Mouse (Mus musculus) liver, embryonic 16.5 days (tissue): ENCODE results near the gene Myrf. TPM values are rescaled to one million over a fixed set of nuclear protein-coding genes. Genes with fewer than 3 reads are reported as not detected.

ENCODE experiments used
- ATAC-seq: fragments of 200-750 bp; cut with Nextera tagmentation; 2 replicates; pipeline ENCODE4 v1.8.0; 2017; ENCODE audit warnings: low read depth, mild to moderate bottlenecking, moderate number of reproducible peaks, moderate library complexity
- H3K27ac ChIP-seq: fragments of 300-500 bp; sonication (generic); 2 replicates; pipeline ENCODE4 v1.5.1; 2014; ENCODE audit warnings: mild to moderate bottlenecking, low read length
- H3K27me3 ChIP-seq: fragments of 300-500 bp; sonication (generic); 2 replicates; pipeline ENCODE4 v1.6.1; 2014; ENCODE audit warnings: low read depth, low read length, mixed read lengths; ENCODE audit not compliant: control insufficient read depth, insufficient read depth
- H3K36me3 ChIP-seq: fragments of 300-500 bp; sonication (generic); 2 replicates; pipeline ENCODE4 v1.6.1; 2014; ENCODE audit warnings: mild to moderate bottlenecking; ENCODE audit not compliant: control insufficient read depth, insufficient read depth
- H3K4me1 ChIP-seq: fragments of 300-500 bp; sonication (generic); 2 replicates; pipeline ENCODE4 v1.6.1; 2014; ENCODE audit warnings: low read depth, low read length, mixed read lengths; ENCODE audit not compliant: control insufficient read depth
- H3K4me2 ChIP-seq: fragments of 300-500 bp; sonication (generic); 2 replicates; pipeline ENCODE4 v1.6.1; 2014; ENCODE audit warnings: low read depth, low read length, mixed read lengths
- H3K4me3 ChIP-seq: fragments of 300-500 bp; sonication (generic); 2 replicates; pipeline ENCODE4 v1.5.1; 2014; ENCODE audit warnings: low read depth, mild to moderate bottlenecking, low read length
- H3K9ac ChIP-seq: fragments of 300-500 bp; sonication (generic); 2 replicates; pipeline ENCODE4 v1.6.1; 2014; ENCODE audit warnings: low read depth, low read length
- H3K9me3 ChIP-seq: fragments of 300-500 bp; sonication (generic); replicated peaks from 2 replicates; pipeline ENCODE4 v1.6.1; 2016; ENCODE audit warnings: low read length; ENCODE audit not compliant: control insufficient read depth
- WGBS: fragments of 180-500 bp; shearing (Covaris S2); extraction: QIAGEN DNeasy Blood & Tissue Kit; methylation state at CpG from one replicate; pipeline ENCODE4 v1.1.7; 2014; ENCODE audit not compliant: insufficient replicate concordance; 5-methylcytosine and 5-hydroxymethylcytosine counted together
- polyA plus RNA-seq: library from polyadenylated mRNA; unstranded; fragments of >200 nt; fragmentation: Nextera tagmentation; extraction: Ambion mirVana; gene quantifications from 2 replicates; pipeline ENCODE4 v1.2.1, GENCODE M21; 2015

The Myrf gene
- polyA plus RNA-seq, 1 experiment from 2014 or later, result 3.9 TPM

DNA sequence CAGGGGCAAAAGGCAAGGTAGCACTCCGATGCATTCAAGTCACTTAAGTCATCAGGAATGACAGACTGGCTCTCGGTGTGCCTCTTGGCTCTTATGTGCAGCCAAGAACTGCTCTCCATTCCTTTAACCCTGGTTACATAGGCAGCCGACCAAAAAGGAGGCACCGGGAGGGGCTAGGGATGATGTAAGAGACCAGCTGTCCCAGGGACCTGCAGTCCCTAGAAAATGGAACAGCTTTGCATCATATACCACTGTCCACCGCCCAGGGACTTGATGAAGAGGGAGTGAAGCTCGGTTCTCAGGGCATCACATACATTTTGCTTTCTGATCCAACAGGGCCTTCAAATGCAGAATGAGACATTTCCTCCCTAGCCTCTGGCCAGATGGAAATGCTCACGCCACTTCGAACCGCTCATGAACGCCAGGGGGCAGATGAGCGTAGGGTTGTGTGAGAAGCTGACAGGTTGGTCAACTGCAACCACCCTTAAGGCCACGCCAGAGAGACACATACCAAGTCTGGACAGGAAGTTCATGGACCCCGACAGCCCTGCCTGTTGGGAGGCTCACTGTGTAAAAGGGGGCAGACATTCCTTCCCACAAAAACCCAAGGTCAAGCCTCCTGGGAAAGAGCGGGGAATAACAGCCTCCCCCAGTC, 25.8 kb upstream of the Myrf start:
- Histone ChIP-seq H3K9ac (no peak overlapping the region), H3K27ac (no peak overlapping the region), H3K27me3 (no peaks in the 10 kb centered on the region), H3K4me1 (peaks cover 4% of the 10 kb centered on the region; the same call in 1 of the 2 replicates), H3K9me3 (no peaks in the 10 kb centered on the region), H3K4me2 (no peak overlapping the region), H3K4me3 (no peak overlapping the region), H3K36me3 (no peaks in the 10 kb centered on the region)
- WGBS, result 24% methylated on average over 14 of the region's 14 CpGs
- no peak for ATAC-seq

- H3K36me3 ChIP-seq, result no peaks in the 10 kb centered on the region
- 63% methylated on average over 7 of the region's 7 CpGs for WGBS
These were observed 20.8 kb upstream of the Myrf start for GRCm38 (mm10) chr19:10261369-10261768.

DNA sequence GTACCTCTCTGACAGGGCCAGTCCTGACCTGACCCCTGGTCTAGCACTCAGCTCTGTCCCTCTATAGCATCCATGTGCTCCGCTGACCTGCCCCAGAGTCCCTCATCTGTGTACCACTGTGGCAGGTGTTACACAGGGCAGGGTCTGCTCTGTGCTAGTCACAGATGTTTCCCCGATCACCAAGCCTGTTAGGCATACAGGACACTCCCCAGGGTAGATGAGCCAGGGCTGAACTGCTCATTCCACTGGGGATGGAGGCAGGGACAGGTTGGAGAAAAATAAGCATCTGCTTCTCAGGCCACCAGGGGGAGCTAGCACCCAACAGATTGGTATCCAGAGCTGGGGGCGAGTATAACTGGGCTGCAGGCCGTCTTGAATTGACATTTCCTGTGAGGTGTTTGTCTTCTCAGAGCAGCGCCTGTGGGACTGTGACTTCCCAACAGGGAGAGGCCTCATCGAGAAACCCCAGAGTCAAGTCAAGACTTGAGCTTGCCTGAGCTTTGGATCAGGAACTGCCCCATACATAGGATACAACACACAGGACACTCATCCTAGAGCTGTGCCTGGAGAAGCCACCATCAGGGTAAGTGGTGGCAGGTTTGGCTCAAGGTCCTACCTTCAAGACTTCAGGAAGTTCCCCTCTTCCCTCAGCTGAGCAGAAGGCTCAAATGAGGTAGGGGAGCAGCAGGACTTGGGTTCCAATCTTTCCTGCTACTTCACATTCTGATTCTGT, 17.9 kb upstream of the Myrf start:
- Histone ChIP-seq H3K4me2 (no peak overlapping the region), H3K4me1 (no peaks in the 10 kb centered on the region), H3K27ac (no peak overlapping the region), H3K9ac (no peak overlapping the region), H3K9me3 (no peaks in the 10 kb centered on the region), H3K4me3 (no peak overlapping the region), H3K27me3 (no peaks in the 10 kb centered on the region), H3K36me3 (no peaks in the 10 kb centered on the region)
- peak; percentile 35 for ATAC-seq
- WGBS, result 14% methylated on average over 6 of the region's 6 CpGs

More at GRCm38 (mm10) chr19:10261369-10261768, 20.8 kb upstream of the Myrf start:
- H3K4me3 ChIP-seq, result no peak overlapping the region
- no peak overlapping the region for H3K9ac ChIP-seq
- ATAC-seq, result no peak
- no peak overlapping the region for H3K4me2 ChIP-seq
- H3K27ac ChIP-seq, result no peak overlapping the region
- H3K9me3 ChIP-seq, result no peaks in the 10 kb centered on the region
- H3K27me3 ChIP-seq, result no peaks in the 10 kb centered on the region
- no peaks in the 10 kb centered on the region for H3K4me1 ChIP-seq

DNA sequence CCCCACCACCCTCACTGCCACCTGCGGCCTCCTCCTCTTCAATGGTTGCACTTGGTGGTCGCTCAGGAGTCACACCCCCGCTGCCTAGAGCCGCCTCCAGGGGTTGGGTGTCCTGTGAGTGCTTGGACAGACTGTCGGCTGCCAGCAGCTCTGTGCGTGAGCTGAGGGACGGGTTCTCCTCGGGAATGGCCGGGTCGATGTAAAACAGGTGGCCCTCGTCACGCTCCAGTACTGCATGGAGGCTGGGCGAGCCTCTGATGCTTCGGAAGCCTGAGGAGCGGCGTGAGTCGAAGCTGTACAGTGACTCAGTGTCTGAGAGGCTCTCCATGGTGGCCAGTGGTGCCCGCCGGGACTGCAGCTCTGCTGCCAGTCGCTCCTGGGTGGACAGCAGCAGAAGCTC, 7.6 kb upstream of the Myrf start:
- Histone ChIP-seq H3K4me3 (no peak overlapping the region), H3K4me1 (no peaks in the 10 kb centered on the region), H3K27me3 (no peaks in the 10 kb centered on the region), H3K36me3 (no peaks in the 10 kb centered on the region), H3K27ac (no peak overlapping the region), H3K4me2 (no peak overlapping the region), H3K9me3 (no peaks in the 10 kb centered on the region), H3K9ac (no peak overlapping the region)
- WGBS, result 57% methylated on average over 20 of the region's 20 CpGs
- ATAC-seq, result no peak

- Histone ChIP-seq H3K9me3 (no peaks in the 10 kb centered on the region), H3K36me3 (no peaks in the 10 kb centered on the region), H3K27ac (no peak overlapping the region), H3K4me1 (no peaks in the 10 kb centered on the region), H3K4me3 (no peak overlapping the region), H3K9ac (no peak overlapping the region), H3K4me2 (no peak overlapping the region), H3K27me3 (no peaks in the 10 kb centered on the region)
- ATAC-seq, result no peak
- 17% methylated on average over 6 of the region's 6 CpGs for WGBS
These were observed 6.6 kb upstream of the Myrf start for GRCm38 (mm10) chr19:10247165-10247564.

- H3K27me3 ChIP-seq, result peaks cover 5% of the 10 kb centered on the region; the same call in 1 of the 2 replicates
- 11% methylated on average over 3 of the region's 3 CpGs for WGBS
These were observed 3.6 kb upstream of the Myrf start for GRCm38 (mm10) chr19:10244183-10244582.

DNA sequence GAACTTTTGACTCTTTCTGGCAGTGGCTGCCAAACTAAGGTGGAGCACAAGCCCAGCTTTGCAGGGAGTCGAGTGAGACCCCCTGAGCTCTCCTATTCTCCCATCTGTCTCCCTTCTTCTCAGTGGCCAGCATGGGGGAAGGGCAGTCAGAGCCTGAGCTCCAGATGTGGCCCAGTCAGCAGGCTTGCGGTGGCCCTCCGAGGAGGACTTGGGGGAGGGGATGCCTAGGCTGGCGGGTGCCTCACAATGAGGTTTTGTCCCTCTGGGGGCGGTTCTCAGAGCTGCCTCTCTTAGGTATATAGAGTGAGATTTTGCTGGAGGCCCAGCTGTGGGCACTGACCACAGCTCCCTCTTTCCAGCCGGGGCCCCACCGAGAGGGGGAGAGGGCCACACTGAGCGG, 2.4 kb upstream of the Myrf start:
- WGBS, result 22% methylated on average over 8 of the region's 8 CpGs
- Histone ChIP-seq H3K9me3 (no peaks in the 10 kb centered on the region), H3K27ac (no peak overlapping the region), H3K36me3 (no peaks in the 10 kb centered on the region), H3K27me3 (peaks cover 5% of the 10 kb centered on the region; the same call in 1 of the 2 replicates), H3K4me1 (peaks cover 11% of the 10 kb centered on the region), H3K4me3 (no peak overlapping the region), H3K4me2 (no peak overlapping the region), H3K9ac (no peak overlapping the region)
- no peak for ATAC-seq

More at GRCm38 (mm10) chr19:10244183-10244582, 3.6 kb upstream of the Myrf start:
- Histone ChIP-seq H3K36me3 (no peaks in the 10 kb centered on the region), H3K27ac (no peak overlapping the region), H3K4me2 (no peak overlapping the region), H3K9me3 (no peaks in the 10 kb centered on the region), H3K4me1 (peaks cover 4% of the 10 kb centered on the region), H3K9ac (no peak overlapping the region), H3K4me3 (no peak overlapping the region)
- ATAC-seq, result no peak

DNA sequence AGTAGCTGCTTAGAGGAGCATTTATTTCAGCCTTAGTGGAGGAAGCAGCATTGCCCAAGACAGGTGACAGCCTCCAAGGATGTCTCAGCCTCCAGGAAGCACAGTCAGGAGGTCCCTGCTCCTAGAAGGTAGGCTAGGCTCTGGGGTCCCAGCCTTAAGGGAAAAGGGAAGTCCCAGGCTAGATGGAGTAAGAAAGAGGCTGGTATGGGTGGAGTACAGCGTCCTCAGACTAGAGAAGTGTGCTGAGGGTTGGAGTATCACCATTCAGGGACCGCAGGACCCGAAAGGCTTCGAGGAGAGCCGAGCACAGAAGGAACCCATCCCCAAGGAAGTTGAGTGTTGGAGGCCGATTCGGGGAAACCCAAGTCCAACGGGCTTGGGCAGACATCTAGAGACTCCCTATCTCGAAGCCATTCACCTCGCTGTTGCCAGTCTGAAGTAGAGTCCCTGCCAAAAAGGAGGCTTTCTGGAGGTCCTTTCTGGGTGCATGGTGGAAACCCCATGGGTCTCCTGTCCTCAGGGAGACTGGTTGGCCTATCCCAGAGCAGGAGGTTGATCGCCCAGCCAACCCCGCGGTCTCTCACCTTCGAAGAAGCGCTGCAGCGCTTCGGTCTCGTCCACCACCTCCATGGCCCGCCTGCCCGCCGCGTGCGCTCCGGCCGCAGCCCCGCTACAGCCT, 434 bp downstream of the Myrf start:
- Histone ChIP-seq H3K27ac (no peak overlapping the region), H3K4me2 (peak overlapping the region; percentile 71), H3K36me3 (no peaks in the 10 kb centered on the region), H3K4me1 (peaks cover 19% of the 10 kb centered on the region), H3K9ac (peak overlapping the region; percentile 58), H3K9me3 (no peaks in the 10 kb centered on the region), H3K4me3 (peak overlapping the region; percentile 62), H3K27me3 (peaks cover 5% of the 10 kb centered on the region; the same call in 1 of the 2 replicates)
- no peak for ATAC-seq
- 1% methylated on average over 21 of the region's 26 CpGs for WGBS
